Mouse (Mus musculus): Measurements from ENCODE around the gene Strn3.

- TF ChIP-seq CTCF (IDR thresholded peaks at IDR 0.05; ENCODE audit: control insufficient read depth, insufficient read depth, insufficient replicate concordance, low read depth, low read length) (no peak), POLR2A (IDR thresholded peaks at IDR 0.05; ENCODE audit: control insufficient read depth, low read depth, low read length) (no peak)
Measured at GRCm38 (mm10) chr12:51699623-51700393, 8.1 kb upstream of the Strn3 start.
